Mouse (Mus musculus) brain, embryonic 14.5 days (tissue): ENCODE measurements around the gene Btaf1.
"Not testable (repeated sequence)": the region's sequence is repeated elsewhere in the genome, so short reads cannot be mapped to it uniquely, and the experiment has no call there.

Experiments used
- CTCF ChIP-seq: fragments of 200-500 bp; IDR thresholded peaks from 2 replicates; pipeline ENCODE4 v1.5.1; 2012; ENCODE audit warnings: inconsistent platforms, mild to moderate bottlenecking, moderate library complexity, borderline replicate concordance; ENCODE audit not compliant: insufficient read depth, insufficient read length; ENCODE audit errors: extremely low read depth
- POLR2A ChIP-seq: fragments of 200-500 bp; IDR thresholded peaks from 2 replicates; pipeline ENCODE4 v1.6.1; 2012; ENCODE audit warnings: mild to moderate bottlenecking, inconsistent platforms, borderline replicate concordance; ENCODE audit not compliant: poor library complexity, insufficient read depth, insufficient read length, severe bottlenecking; ENCODE audit errors: extremely low read depth

DNA sequence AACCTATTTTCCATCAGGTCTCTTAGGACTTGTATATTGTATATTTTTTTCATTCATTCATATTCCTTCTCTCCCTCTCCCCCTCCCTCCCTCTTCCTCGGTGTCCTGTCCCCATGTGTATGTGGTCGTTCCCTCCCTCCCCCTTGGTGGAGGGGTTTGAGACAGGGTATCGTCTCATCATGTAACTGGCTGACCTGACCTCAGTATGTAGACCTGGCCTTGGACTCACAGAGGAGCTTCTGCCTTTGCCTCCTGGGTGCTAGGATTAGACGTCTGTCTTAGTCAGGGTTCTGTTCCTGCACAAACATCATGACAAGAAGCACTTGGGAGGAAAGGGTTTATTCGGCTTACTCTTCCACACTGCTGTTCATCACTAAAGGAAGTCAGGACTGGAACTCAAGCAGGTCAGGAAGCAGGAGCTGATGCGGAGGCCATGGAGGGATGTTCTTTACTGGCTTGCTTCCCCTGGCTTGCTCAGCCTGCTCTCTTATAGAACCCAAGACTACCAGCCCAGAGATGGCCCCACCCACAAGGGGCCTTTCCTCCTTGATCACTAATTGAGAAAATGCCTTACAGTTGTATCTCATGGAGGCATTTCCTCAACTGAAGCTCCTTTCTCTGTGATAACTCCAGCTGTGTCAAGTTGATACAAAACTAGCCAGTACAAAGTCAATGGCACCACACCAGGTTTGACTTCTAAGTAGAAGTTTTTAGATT, 36.8 kb downstream of the Btaf1 start:
- not testable (repeated sequence) for TF ChIP-seq POLR2A, CTCF
